Mouse (Mus musculus) testis, postnatal 14 days (tissue): ENCODE data around the gene Olfr136.

Experiments used
- DNase-seq: peaks from one replicate; pipeline ENCODE4 v3.0.0; 2021; ENCODE audit warnings: low spot score

The Olfr136 gene

DNA sequence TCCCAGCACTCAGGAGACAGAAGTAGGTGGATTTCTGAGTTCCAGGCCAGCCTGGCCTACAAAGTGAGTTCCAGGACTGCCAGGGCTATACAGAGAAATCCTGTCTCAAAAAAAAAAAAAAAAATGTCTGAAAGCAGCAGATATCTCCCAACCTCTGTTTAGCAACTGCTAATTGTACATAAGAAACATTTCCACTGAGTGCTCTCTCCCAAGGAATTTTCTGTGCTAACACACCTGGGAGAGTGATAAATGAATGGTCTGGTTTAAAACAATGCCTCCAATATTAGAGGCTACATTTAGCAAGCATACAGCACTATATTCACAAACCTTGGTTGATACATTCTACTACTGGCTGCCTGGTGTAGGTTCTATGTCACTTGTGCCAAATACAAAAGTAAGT is at the start of gene Olfr136:
Gene Olfr136, plus strand, starts transcription at position 301 of the 400 bp plus-strand sequence.
- DNase-seq = no peak

DNA sequence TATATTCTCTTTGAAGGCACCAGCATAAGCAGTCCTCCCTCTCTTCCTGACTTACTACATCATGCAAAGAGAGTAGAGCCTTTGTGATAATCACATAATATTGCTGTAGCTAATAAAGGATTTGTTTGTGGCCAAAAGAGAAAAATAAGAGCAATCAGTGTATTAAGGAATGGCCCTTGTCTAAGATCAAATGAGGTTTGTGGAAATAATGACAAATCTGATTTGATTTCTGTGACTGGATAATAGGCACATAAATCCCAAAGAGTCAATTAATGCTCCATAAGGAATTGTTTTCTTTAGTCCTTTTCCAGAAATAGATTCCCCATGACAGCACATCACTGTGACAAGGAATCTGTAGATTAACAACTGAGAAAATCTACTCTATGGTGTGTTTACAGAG is 22.2 kb upstream of the Olfr136 start, which contains the start of gene Olfr137:
Gene Olfr137, minus strand, starts transcription at position 101 of the 400 bp plus-strand sequence.
- no peak for DNase-seq
